Mouse (Mus musculus) myocyte (in vitro differentiated cells): ENCODE measurements around the gene Cfap99. TPM values are rescaled to one million over a fixed set of nuclear protein-coding genes. Genes with fewer than 3 reads are reported as not detected.

ENCODE experiments used
- H3K27me3 ChIP-seq: one replicate; pipeline ENCODE4 v1.6.1; 2011; ENCODE audit not compliant: control insufficient read depth, insufficient read depth, insufficient read length
- H3K36me3 ChIP-seq: one replicate; pipeline ENCODE4 v1.6.1; 2011; ENCODE audit not compliant: control insufficient read depth, insufficient read depth
- H3K4me2 ChIP-seq: one replicate; pipeline ENCODE4 v1.6.1; 2011; ENCODE audit warnings: low read depth, control low read depth
- H3K4me3 ChIP-seq: one replicate; pipeline ENCODE4 v1.5.1; 2011; ENCODE audit warnings: mild to moderate bottlenecking, control low read depth, moderate library complexity
- H3K79me2 ChIP-seq: one replicate; pipeline ENCODE4 v1.6.1; 2011; ENCODE audit not compliant: control insufficient read depth, insufficient read depth
- H3ac ChIP-seq: one replicate; pipeline ENCODE4 v1.6.1; 2011; ENCODE audit not compliant: control insufficient read depth, insufficient read length
- CEBPB ChIP-seq: IDR thresholded peaks from 2 replicates; pipeline ENCODE4 v1.6.1; 2011; ENCODE audit warnings: mild to moderate bottlenecking, moderate library complexity; ENCODE audit not compliant: poor library complexity, insufficient read depth, severe bottlenecking
- E2F4 ChIP-seq: IDR thresholded peaks from one replicate; pipeline ENCODE4 v1.6.1; 2011; ENCODE audit warnings: mild to moderate bottlenecking, control low read depth, moderate library complexity; ENCODE audit not compliant: insufficient read depth
- MAX ChIP-seq: IDR thresholded peaks from one replicate; pipeline ENCODE4 v1.6.1; 2011; ENCODE audit warnings: low read depth, mild to moderate bottlenecking, control low read depth
- MYOD1 ChIP-seq, 3 experiments: IDR thresholded peaks; one replicate each; pipeline ENCODE4 v1.6.1; 2011; ENCODE audit warnings: control low read depth in 2 of 3, low read depth in 2 of 3, mild to moderate bottlenecking in 2 of 3, moderate library complexity in 1 of 3; ENCODE audit not compliant: insufficient read length in 2 of 3, control insufficient read depth in 1 of 3
- MYOG ChIP-seq, 3 experiments: IDR thresholded peaks; one replicate each; pipeline ENCODE4 v1.6.1; 2011; ENCODE audit warnings: control low read depth in 2 of 3, low read depth in 2 of 3, mild to moderate bottlenecking in 2 of 3; ENCODE audit not compliant: insufficient read length in 2 of 3, control insufficient read depth in 1 of 3, insufficient read depth in 1 of 3
- POLR2A ChIP-seq: IDR thresholded peaks from one replicate; pipeline ENCODE4 v1.6.1; 2011; ENCODE audit warnings: low read depth, mild to moderate bottlenecking, control low read depth, moderate library complexity; ENCODE audit not compliant: insufficient read length
- POLR2AphosphoS2 ChIP-seq: IDR thresholded peaks from one replicate; pipeline ENCODE4 v1.6.1; 2011; ENCODE audit warnings: low read depth, control low read depth; ENCODE audit not compliant: insufficient read length
- REST ChIP-seq: IDR thresholded peaks from one replicate; pipeline ENCODE4 v1.6.1; 2011; ENCODE audit warnings: mild to moderate bottlenecking, control low read depth, moderate library complexity; ENCODE audit not compliant: insufficient read depth, insufficient read length
- SRF ChIP-seq: IDR thresholded peaks from one replicate; pipeline ENCODE4 v1.6.1; 2011; ENCODE audit warnings: low read depth; ENCODE audit not compliant: control insufficient read depth, insufficient read length
- TCF12 ChIP-seq: IDR thresholded peaks from one replicate; pipeline ENCODE4 v1.6.1; 2011; ENCODE audit warnings: mild to moderate bottlenecking, control low read depth; ENCODE audit not compliant: poor library complexity, insufficient read depth, severe bottlenecking
- TCF3 ChIP-seq: IDR thresholded peaks from one replicate; pipeline ENCODE4 v1.6.1; 2011; ENCODE audit warnings: low read depth, control low read depth; ENCODE audit not compliant: insufficient read length
- USF1 ChIP-seq: IDR thresholded peaks from one replicate; pipeline ENCODE4 v1.6.1; 2011; ENCODE audit warnings: low read depth, mild to moderate bottlenecking, control low read depth, moderate library complexity
- polyA plus RNA-seq: library from polyadenylated mRNA; unstranded; fragments of >200 nt; fragmentation: generic; extraction: Trizol; gene quantifications from one replicate; pipeline ENCODE4 v1.2.1, GENCODE M21; 2012; ENCODE audit warnings: missing spikeins

Cfap99 gene
- 0.02 TPM for polyA plus RNA-seq

GRCm38 (mm10) chr5:34288154-34288716 lies at the start of gene Cfap99, which contains the start of gene Zfyve28:
Gene Cfap99 (plus strand): TSS chr5:34288600.
Gene Zfyve28 (minus strand): TSS chr5:34288449.
- Histone ChIP-seq H3K4me3 (no peak within 1 kb of the TSS), H3ac (no peak within 1 kb of the TSS), H3K79me2 (no peaks in the 10 kb centered on the region), H3K4me2 (peak within 1 kb of the TSS; percentile 5), H3K36me3 (no peaks in the 10 kb centered on the region), H3K27me3 (peaks cover 66% of the 10 kb centered on the region)
- no peak for TF ChIP-seq CEBPB
- peak in 1 of 3 experiments; percentile 10 for TF ChIP-seq MYOG (IDR thresholded peaks at IDR 0.05; ENCODE audit: control insufficient read depth in 1 of 3, insufficient read depth in 1 of 3, insufficient read length in 2 of 3, low read depth in 2 of 3)

DNA sequence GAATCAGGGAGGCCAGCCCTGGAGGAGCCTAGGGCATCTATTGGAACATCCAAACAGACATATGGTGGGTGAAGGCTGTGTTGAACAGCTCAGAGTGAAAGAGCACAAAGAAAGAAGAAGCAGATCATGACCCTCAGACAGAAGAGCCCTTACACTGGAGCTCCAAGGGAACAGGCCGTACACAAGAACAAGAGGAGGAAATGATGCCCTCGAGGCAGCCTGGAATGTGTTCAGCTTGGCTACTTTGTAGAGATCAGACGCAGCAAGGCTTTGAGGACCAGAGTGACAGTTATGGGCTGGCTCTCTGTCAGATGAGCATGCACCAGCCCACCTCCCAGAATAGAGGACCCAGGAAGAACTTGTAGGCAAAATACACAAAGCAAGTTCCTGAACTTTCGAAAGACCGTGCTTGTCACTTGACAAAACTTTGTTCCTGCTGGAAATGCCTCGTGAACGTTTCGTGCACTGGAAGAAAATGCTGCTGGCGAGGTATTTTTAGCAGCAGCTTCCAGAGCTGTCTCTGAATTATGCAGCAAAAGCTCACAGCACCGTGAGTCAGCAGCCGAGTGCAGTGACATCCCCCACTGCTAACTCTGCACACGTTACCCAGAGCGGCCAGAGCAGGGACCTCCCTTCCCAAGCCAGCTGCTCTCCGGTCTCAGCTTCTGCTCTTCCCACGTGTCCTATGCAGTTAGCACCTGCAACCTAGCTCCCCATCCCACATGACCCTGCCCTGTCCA lies 46.0 kb upstream of the Cfap99 start:
- no peak overlapping the region for H3ac ChIP-seq
- no peak overlapping the region for H3K4me3 ChIP-seq
- H3K79me2 ChIP-seq: no peaks in the 10 kb centered on the region
- H3K27me3 ChIP-seq: peaks cover 4% of the 10 kb centered on the region
- peak overlapping the region; percentile 86 for H3K4me2 ChIP-seq
- no peaks in the 10 kb centered on the region for H3K36me3 ChIP-seq
- TF ChIP-seq E2F4: no peak
- TF ChIP-seq MYOG (IDR thresholded peaks at IDR 0.05; ENCODE audit: control insufficient read depth in 1 of 3, insufficient read depth in 1 of 3, insufficient read length in 2 of 3, low read depth in 2 of 3): peak in 2 of 3 experiments; percentile 50 to 77
- TF ChIP-seq MYOD1 (IDR thresholded peaks at IDR 0.05; ENCODE audit: control insufficient read depth in 1 of 3, insufficient read length in 2 of 3, low read depth in 2 of 3): peak; percentile 20 to 73 (median 36)

GRCm38 (mm10) chr5:34243062-34243461 lies 45.3 kb upstream of the Cfap99 start:
- TF ChIP-seq TCF3 (no peak), USF1 (no peak), POLR2A (no peak), SRF (no peak), MAX (no peak), TCF12 (no peak), CEBPB (no peak)
- Histone ChIP-seq H3ac (no peak overlapping the region), H3K4me3 (no peak overlapping the region), H3K4me2 (peak overlapping the region; percentile 86), H3K36me3 (no peaks in the 10 kb centered on the region), H3K79me2 (no peaks in the 10 kb centered on the region), H3K27me3 (no peaks in the 10 kb centered on the region)

- TF ChIP-seq MYOD1 (IDR thresholded peaks at IDR 0.05; ENCODE audit: control insufficient read depth in 1 of 3, insufficient read length in 2 of 3, low read depth in 2 of 3): peak in 1 of 3 experiments; percentile 5
- TF ChIP-seq USF1: no peak
- Histone ChIP-seq H3K27me3 (no peaks in the 10 kb centered on the region), H3K4me2 (no peak overlapping the region), H3K79me2 (no peaks in the 10 kb centered on the region), H3ac (no peak overlapping the region), H3K36me3 (no peaks in the 10 kb centered on the region), H3K4me3 (no peak overlapping the region)
These were observed 42.0 kb upstream of the Cfap99 start for GRCm38 (mm10) chr5:34246443-34246842.

DNA sequence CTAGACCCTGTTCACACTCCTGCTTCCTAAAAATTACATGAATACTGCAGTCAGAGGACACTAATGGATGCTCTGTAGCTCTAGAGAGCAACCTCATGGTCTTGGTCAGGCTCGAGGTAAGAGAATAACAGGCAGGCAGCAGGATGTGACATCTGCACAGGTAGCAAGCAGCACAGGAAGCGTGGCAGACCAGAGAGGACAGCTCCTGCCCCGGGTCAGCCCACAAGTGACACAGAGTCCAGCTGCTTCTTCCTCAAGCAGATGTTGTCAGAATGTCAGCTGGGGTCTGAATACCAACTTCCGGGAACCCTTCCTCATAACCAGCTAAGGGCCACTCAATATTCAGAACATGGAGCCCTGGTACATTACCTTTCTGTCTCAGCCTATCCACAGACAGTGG lies 39.3 kb upstream of the Cfap99 start:
- Histone ChIP-seq H3K4me3 (no peak overlapping the region), H3K79me2 (no peaks in the 10 kb centered on the region), H3K36me3 (no peaks in the 10 kb centered on the region), H3ac (no peak overlapping the region), H3K4me2 (no peak overlapping the region), H3K27me3 (no peaks in the 10 kb centered on the region)
- TF ChIP-seq POLR2A (no peak), MYOD1 (IDR thresholded peaks at IDR 0.05; ENCODE audit: control insufficient read depth in 1 of 3, insufficient read length in 2 of 3, low read depth in 2 of 3) (no peak), MYOG (IDR thresholded peaks at IDR 0.05; ENCODE audit: control insufficient read depth in 1 of 3, insufficient read depth in 1 of 3, insufficient read length in 2 of 3, low read depth in 2 of 3) (no peak), POLR2AphosphoS2 (no peak), TCF12 (no peak), REST (no peak), TCF3 (no peak), USF1 (no peak), CEBPB (no peak), MAX (no peak)
